Mouse (Mus musculus): Measurements from ENCODE around the gene Foxc2.

Foxc2 gene

DNA sequence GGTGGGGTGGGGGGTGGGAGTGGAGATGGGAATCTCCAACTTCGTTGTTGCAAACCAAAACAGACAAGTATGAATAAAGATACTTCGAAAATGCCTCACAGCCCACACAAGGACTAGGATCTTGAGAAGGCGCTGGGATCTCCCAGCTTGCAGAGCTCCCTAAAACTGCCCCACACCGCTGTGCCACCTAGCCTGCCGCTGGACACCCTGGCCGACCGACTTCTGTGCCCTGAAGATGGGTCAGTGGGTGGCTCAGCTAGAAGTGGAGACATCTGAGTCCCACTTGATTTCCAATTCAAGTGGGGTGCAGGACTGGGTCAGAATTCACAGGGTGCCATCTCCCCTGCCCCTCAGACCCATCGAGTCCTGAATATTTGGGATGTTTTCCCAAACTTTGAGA, 5.7 kb downstream of the Foxc2 start:
- no peak for TF ChIP-seq GATA4 (IDR thresholded peaks at IDR 0.05; ENCODE audit: insufficient replicate concordance, low read length)

DNA sequence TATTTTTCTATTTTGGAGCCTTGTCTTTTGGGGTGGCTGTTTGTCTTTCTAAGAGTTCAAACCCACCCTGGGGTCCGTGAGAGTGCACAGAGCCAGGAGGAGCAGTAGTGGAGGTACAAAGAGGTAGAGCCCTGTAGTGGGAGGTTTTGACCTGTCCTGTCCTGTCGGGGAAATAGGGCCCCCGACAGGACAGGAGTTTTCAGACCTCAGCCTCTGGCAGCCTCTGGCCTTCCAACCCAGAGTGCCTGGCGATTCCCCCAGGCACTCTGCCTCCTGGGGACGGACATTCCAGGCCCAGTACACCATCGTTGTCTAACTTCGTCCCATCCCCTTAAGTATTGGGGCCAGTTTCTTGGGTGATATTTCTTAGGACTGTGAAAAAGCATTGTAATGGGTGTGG, 6.4 kb downstream of the Foxc2 start:
- TF ChIP-seq GATA4 (IDR thresholded peaks at IDR 0.05; ENCODE audit: insufficient replicate concordance, low read length): no peak

DNA sequence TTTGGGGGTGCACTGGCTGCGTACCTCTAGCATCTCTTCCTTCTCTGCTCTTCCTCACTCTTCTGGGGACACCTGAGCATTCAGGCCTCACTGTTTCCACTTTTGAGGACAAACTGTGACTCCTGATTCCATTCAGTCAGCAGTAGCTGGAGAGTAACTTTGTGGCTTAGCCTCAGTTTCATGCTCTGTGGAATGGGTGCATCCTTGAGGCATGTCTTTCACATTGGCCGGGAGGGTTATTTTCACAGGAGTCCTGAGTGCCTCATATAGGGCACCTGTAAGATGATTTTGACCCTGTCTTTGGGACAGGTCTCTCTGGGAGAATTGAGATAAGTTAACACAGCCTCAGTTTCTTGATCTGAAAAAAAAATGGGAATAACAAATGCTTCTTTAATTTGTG, 7.1 kb downstream of the Foxc2 start:
- TF ChIP-seq GATA4 (IDR thresholded peaks at IDR 0.05; ENCODE audit: insufficient replicate concordance, low read length): no peak

DNA sequence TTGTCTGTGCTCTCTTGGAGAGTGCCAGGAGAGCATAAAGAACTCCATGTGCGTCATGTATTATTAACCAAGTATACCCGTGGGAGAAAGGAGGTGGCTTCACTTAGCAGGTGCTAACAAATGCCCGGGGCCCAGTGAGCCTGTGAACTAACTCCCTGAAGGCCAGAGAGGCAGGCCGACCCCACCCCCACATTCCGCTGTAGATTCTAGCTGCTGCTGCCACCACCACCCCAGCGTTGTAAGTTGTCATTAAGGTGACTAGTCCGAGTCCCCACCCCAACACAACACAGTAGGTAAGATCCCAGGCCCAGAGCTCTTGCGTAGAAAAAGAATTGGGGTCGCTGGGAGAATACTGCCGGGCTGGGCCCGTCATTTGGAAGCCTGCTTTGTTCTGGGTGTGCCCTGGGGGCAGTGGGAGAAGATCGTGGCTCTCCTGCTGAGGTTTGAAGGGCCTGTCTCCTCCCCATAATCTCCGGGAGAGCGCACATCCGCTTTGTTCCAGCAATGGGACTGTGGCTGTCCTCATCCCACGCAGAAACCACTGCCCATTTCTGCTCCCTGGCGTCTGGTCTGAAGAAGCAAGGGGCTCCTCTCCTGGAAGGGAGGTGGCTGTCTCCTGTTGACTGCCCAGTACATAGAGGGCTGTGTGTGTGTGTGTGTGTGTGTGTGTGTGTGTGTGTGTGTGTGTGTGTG, 8.7 kb downstream of the Foxc2 start:
- no peak for TF ChIP-seq GATA4 (IDR thresholded peaks at IDR 0.05; ENCODE audit: insufficient replicate concordance, low read length)

DNA sequence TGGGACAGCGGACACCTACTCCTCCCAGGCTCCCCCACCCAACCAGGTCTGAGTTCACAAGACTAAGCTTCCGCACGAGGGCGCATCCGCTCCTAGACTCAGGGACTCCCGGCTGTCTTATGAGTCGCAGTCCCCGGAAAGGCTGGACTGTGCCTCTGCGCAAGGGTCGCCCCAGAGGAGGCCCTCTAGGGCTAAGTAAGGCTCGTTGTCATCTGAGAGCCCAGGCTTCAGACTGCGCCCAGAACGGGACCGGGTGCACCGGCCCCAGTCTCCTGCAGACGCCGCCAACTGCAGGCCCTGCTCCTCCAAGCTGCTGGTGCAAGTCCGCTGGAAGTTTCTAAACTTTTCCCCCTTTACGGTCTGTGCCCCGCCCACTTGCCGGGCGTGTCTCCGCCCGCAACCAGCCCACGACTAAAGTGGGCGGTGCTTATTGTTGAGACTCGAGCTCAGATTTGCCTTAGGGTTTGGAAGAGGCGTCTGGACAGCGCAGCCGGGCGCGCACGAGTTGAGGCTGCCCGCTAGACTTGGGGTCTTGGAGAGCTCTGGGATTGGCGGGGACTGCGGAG, 9.4 kb downstream of the Foxc2 start:
- no peak for TF ChIP-seq GATA4 (IDR thresholded peaks at IDR 0.05; ENCODE audit: insufficient replicate concordance, low read length)

DNA sequence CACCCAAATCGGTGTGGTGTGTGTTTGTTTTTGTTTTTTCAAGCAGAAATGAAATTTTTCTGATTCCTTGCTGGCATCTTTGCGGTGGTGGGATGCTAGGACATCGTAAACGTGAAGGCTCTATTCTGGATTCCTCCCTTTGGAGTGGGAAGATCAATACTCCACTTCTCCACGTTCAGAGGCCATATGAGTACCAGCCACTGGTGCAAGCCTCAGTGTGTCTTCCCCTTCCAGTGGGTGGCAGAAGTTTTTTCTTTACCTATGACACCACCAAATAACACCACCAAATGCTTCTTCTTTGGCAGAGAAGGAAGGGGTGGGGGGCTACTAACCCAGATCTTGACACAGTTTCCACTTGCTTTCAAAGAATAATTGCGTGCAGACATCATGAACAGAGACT, 10.2 kb downstream of the Foxc2 start:
- no peak for TF ChIP-seq GATA4 (IDR thresholded peaks at IDR 0.05; ENCODE audit: insufficient replicate concordance, low read length)

DNA sequence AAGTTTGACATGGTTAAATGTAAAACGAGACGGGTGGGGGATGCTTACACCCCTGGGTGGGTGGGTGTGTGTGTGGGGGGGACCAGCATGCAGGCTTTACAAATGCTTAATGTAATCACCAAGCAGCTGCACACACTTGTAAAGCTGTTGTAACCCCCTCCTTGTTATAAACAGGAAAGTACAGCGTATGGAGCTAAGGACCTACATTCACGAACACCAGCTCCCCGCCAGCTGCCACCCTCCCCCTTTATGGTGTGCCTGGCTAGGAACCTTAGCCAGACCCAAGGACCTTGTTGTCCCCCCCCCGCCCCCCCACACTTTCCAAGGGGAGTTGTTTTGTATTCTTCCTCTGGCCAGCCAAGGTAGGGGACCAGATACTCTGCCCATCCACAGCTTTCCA, 10.7 kb downstream of the Foxc2 start:
- TF ChIP-seq GATA4 (IDR thresholded peaks at IDR 0.05; ENCODE audit: insufficient replicate concordance, low read length): no peak

DNA sequence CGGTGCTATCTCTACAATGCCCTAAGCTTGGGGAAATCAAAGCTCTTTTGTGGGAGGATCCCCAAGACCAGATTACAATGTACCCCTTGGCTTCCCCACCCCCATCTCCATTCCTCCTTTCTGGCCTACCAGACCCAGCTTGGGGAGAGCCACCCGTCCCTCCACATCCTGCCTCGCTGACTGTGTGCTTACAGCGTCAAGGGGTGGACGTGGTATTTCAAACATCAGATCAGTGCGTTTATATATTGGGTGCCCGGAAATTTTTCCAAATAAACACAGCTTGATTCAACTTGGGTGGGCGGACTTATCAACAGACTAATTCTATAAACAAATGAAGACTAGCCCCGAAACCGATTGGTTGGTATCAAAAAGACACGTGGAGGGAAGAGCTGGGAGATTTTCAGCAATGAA, 11.3 kb downstream of the Foxc2 start:
- TF ChIP-seq GATA4 (IDR thresholded peaks at IDR 0.05; ENCODE audit: insufficient replicate concordance, low read length): no peak

DNA sequence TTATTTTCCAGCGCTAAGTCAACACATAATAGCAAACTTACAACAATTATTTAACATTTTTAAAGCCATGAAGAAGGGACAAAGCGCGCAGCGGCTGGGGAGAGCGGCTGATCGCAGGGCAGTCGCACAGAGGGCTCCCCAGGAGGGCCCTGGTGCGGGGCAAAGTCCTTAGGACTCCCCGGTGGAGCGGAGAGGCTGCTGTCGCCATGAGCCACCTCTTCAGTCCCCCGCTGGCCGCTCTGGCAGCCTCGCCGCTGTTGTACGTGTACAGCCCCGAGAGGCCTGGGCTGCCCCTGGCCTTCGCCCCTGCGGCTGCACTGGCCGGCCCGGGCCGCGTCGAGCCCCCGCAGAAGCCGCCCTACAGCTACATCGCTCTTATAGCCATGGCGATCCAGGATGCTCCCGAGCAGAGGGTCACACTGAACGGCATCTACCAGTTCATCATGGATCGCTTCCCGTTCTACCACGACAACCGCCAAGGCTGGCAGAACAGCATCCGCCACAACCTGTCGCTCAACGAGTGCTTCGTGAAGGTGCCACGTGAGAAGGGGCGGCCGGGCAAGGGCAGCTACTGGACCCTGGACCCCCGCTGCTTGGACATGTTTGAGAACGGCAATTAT, 11.9 kb downstream of the Foxc2 start, which contains the start of gene Foxl1:
Gene Foxl1, plus strand, starts transcription at position 185 of the 620 bp plus-strand sequence.
- TF ChIP-seq GATA4 (IDR thresholded peaks at IDR 0.05; ENCODE audit: insufficient replicate concordance, low read length): no peak

DNA sequence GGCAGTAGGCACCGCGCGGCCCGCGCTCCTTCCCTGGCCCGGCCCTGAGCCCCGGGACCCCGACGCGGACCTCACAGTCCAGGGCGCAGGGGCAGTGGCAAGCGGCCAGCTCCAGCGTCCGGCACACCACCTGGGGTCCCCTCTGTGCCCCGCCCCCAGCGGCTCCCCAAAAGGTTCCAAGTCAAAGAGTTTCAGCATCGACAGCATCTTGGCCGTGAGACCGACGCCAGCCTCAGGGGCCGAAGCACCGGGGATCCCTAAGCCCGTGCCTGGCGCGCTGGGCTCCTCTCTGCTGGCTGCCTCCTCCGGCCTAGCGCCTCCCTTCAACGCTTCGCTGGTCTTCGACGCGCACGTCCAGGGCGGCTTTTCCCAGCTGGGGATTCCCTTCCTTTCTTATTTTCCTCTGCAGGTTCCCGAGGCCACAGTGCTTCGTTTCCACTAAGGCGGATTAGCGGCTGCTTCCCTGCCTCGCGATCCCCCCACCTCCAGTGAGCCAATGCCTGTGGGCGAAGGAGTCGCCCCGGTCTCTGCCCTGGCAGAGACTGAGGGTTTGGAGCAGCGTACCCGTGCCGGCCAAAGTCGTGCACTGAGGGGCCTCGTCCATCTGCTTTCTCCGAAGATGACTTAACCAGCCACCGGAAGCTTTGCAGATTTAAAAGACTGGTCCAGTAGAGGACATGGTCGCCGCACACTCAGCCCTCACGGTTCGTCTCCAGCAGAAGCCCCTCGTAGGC, 12.7 kb downstream of the Foxc2 start:
- no peak for TF ChIP-seq GATA4 (IDR thresholded peaks at IDR 0.05; ENCODE audit: insufficient replicate concordance, low read length)

DNA sequence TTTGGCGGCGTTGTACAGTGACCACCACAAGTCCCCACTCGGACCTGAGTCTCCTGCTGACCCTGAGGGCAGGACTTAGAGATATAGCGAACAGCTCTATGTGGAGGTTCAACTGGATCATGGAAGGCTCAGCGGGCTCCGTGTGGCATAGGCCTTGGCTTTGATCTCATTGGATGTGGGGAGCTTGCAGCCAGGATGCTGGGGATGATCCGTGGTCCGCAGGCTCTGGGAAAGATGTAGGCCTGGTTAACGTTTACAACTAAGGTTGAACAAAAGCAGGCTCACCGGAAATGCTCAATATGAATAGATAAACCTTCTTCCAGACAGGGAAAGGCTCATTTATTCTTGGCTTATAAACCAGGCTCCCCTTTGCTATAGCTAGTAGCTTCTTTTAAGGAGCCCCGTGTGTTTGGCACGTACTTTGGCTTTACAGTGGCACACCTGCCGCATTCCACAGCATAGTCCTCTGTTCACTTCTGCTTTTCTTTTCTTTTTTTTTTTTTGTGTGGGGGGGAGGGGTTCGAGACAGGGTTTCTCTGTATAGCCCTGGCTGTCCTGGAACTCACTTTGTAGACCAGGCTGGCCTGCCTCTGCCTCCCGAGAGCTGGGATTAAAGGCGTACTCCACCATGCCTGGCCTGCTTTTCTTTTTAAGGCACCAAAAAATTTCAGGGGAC, 13.4 kb downstream of the Foxc2 start:
- TF ChIP-seq GATA4 (IDR thresholded peaks at IDR 0.05; ENCODE audit: insufficient replicate concordance, low read length): no peak

DNA sequence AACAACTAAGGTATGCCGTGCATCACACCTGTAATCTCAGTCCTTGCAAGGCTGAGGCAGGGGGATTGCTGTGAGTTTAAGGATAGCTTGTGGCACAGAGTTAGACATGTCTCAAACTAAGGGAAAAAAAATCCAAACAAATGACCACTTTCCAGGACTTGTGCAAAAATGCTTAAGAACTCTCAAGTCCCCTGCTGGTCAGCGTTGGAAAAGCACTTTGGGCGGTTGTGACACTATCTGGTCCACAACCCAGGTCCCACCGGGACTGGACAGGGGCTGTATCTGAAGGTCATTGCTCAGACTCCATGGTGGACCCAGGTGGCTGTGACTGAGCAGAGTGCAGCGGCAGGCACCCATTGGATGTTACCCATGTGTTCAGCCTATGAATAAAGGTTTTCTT, 14.6 kb downstream of the Foxc2 start:
- no peak for TF ChIP-seq GATA4 (IDR thresholded peaks at IDR 0.05; ENCODE audit: insufficient replicate concordance, low read length)

DNA sequence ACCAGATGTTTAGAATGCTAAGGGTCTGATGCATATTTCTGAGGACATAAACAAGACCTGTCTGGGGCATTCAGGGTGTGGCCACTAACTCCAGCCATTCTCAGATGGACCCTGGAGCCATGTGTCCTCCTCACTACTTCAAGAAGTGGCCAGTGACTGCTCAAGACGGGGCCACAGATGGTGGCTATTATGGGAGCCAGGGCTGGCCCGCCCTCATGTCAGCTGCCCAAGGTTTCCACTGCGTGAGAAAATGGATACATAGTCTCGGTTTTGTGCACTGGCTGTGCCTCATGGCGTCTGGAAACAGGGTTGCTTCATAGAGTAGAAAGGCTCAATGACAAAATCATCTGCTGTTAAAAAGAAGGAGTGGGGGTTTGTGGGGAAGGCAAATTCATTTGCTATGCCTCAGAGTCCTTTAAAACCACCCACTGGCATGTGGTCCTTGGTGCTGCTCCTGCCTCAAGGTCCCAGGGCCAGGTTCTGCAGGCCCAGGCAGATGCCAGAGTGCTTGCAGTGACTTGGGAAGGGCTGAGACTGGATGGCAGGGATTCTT, 17.1 kb downstream of the Foxc2 start:
- TF ChIP-seq GATA4 (IDR thresholded peaks at IDR 0.05; ENCODE audit: insufficient replicate concordance, low read length): no peak

DNA sequence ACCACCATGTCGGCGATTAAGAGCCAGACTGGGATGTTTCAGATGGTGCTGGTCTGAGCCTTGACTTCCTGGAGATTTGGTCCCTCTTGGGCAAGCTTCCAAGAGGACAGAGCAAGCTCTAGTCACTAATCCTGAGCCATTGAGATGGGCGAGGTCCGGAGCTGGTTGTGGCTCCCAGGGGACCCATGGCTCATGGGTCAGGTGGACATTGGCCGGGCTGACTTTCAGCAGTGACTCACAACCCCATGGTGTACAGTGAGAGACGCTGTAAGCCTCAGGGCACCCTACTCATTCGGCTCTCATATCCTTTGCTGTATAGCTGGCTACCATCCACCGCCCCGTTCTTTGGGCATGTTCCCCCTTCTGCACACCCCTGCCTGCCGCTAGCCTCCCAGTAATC, 18.1 kb downstream of the Foxc2 start:
- no peak for TF ChIP-seq GATA4 (IDR thresholded peaks at IDR 0.05; ENCODE audit: insufficient replicate concordance, low read length)

DNA sequence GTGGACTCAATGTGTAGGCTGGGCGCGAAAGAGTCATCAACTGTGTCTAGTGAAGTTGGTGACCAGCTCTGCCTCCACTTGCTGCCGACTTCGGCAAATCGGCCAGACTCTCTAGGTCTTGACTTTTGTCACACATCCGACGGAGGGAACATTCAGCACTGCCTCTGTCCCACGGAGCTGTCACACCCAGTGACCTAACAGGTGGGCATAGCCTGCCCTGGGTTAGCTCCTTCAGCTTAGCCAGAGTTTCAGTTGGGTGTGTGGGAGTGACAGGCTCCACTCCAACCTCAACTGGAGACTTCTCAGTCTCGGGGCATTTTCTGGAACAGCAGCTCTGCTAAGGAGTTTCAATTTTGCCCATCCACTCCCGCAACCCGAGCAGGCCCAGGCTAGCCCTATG, 18.5 kb downstream of the Foxc2 start:
- TF ChIP-seq GATA4 (IDR thresholded peaks at IDR 0.05; ENCODE audit: insufficient replicate concordance, low read length): no peak
